Mouse (Mus musculus): ENCODE measurements around the gene Zdhhc22. TPM values are rescaled to one million over a fixed set of nuclear protein-coding genes. Genes with fewer than 3 reads are reported as not detected.
A peak's percentile ranks its signal among the peaks of the same experiment; 100 is the strongest.

Zdhhc22 gene
- total and polyA plus RNA-seq, 3 experiments = not detected

DNA sequence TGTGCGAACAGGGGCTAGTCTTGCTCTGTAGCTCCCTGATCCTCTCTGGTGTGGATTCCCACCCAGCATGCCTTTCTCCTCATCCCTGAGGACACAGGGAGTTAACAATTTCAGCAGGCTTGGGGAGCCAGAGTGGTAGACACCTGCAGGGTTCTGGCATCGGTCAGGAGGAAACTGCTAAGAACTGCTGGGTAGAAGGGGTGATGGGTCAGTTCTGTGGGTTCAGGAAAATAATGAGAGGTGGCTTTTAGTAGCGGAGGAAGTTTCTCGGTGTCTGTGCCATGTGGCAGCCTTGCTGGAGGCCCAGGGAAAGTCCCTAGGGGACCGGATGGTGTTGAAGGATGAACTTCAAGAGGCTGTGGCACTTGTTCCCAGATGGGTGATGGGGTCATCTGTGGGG, 37.2 kb upstream of the Zdhhc22 start:
- intact Hi-C loops (cut with DNase I) = no loop called here
- Histone ChIP-seq H3K4me1 (ENCODE audit: control insufficient read depth, insufficient read depth, low read length) (no peaks in the 10 kb centered on the region; the same call in 1 of the 2 replicates), H3K27me3 (ENCODE audit: control insufficient read depth, insufficient read depth, low read length) (peaks cover 2% of the 10 kb centered on the region; the same call in 1 of the 2 replicates), H3K4me3 (no peak overlapping the region), H3K79me2 (replicated peaks; ENCODE audit: control insufficient read depth, insufficient read depth, low read length) (no peaks in the 10 kb centered on the region), H3K36me3 (ENCODE audit: control insufficient read depth, insufficient read depth, low read length) (no peaks in the 10 kb centered on the region), H3K27ac (no peak overlapping the region), H3K9ac (ENCODE audit: low read depth, low read length) (no peak overlapping the region)
- TF ChIP-seq POLR2A (IDR thresholded peaks at IDR 0.05; ENCODE audit: insufficient read depth, low read depth, low read length) = no peak
- no peak for TF ChIP-seq EP300 (IDR thresholded peaks at IDR 0.05; ENCODE audit: insufficient read depth, low read depth, low read length)
- no peak for TF ChIP-seq CTCF (IDR thresholded peaks at IDR 0.05)
- no peak for DNase-seq
- WGBS = 56% methylated on average over 5 of the region's 5 CpGs

DNA sequence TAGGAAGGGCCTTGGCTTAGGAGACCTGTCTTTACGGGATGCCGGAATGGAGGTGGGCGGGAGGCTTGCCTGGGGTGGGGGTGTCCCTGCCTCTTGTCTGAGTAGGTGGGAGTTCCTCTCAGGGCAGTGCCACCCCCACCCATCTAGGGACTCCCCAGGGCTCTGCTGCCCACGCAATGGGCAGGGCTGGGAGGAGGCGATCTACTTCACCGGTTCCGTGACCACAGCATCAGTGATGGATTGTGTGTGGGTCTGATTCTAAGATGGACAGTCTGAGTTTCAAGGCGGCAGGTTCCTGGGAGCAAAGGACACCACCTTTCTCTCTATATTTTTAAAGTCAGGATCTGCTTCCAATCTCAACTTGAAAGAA, 36.6 kb upstream of the Zdhhc22 start:
- no peak for TF ChIP-seq CTCF (IDR thresholded peaks at IDR 0.05)
- no peak for TF ChIP-seq EP300 (IDR thresholded peaks at IDR 0.05; ENCODE audit: insufficient read depth, low read depth, low read length)
- no peak for TF ChIP-seq POLR2A (IDR thresholded peaks at IDR 0.05; ENCODE audit: insufficient read depth, low read depth, low read length)
- H3K27me3 ChIP-seq (ENCODE audit: control insufficient read depth, insufficient read depth, low read length) = peaks cover 2% of the 10 kb centered on the region; the same call in 1 of the 2 replicates
- intact Hi-C loops (cut with DNase I) = no loop called here

DNA sequence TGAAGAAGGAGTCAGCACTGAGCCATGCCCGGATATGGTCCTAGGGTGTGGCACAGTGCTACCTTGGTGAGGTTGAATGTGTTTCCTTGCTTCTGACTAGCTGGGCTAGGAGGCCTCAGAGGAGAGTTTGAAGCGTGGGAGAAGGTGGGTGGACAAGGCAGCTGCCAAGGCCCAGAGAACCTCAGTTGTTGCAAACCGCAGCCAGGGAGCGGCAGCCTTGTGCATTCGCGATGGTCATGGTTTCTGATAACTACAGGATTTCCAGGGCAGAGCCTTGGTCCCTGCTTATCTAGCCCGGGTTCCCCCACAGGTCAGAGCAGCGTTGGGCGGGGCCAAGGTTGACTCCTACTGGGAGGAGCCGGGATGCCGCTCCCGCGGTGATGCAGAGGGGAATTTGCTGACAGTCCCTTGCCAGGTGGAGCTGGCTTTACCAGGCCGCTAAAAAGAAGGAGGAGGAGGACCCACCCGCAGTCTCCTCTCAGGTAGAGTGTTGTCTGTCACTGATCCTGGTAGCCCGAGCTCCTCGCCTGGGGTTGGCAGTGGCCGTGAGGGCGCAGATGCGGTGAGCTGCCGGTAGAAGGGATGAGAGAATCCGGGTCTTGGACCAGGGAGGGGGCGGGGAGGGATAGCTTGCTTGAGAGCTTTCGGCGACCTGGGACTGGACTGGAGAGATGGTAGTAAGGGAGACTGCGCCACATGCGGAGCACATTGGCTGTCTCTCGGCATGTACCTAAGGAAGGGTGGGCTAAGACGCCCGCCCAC, 36.1 kb upstream of the Zdhhc22 start:
- WGBS = 5% methylated on average over 30 of the region's 30 CpGs
- Histone ChIP-seq H3K79me2 (replicated peaks; ENCODE audit: control insufficient read depth, insufficient read depth, low read length) (no peaks in the 10 kb centered on the region), H3K9ac (ENCODE audit: low read depth, low read length) (no peak overlapping the region), H3K4me3 (no peak overlapping the region), H3K27ac (no peak overlapping the region), H3K27me3 (ENCODE audit: control insufficient read depth, insufficient read depth, low read length) (peaks cover 2% of the 10 kb centered on the region; the same call in 1 of the 2 replicates), H3K4me1 (ENCODE audit: control insufficient read depth, insufficient read depth, low read length) (no peaks in the 10 kb centered on the region; the same call in 1 of the 2 replicates), H3K36me3 (ENCODE audit: control insufficient read depth, insufficient read depth, low read length) (no peaks in the 10 kb centered on the region)
- TF ChIP-seq CTCF (IDR thresholded peaks at IDR 0.05) (no peak), EP300 (IDR thresholded peaks at IDR 0.05; ENCODE audit: insufficient read depth, low read depth, low read length) (no peak), POLR2A (IDR thresholded peaks at IDR 0.05; ENCODE audit: insufficient read depth, low read depth, low read length) (no peak)
- peak in 1 of 2 experiments; percentile 10 for DNase-seq
- intact Hi-C loops (cut with DNase I) = no loop called here

More for the DNA sequence above, 36.6 kb upstream of the Zdhhc22 start:
- no peak for DNase-seq
- Histone ChIP-seq H3K4me3 (no peak overlapping the region), H3K27ac (no peak overlapping the region), H3K79me2 (replicated peaks; ENCODE audit: control insufficient read depth, insufficient read depth, low read length) (no peaks in the 10 kb centered on the region), H3K4me1 (ENCODE audit: control insufficient read depth, insufficient read depth, low read length) (no peaks in the 10 kb centered on the region; the same call in 1 of the 2 replicates), H3K36me3 (ENCODE audit: control insufficient read depth, insufficient read depth, low read length) (no peaks in the 10 kb centered on the region), H3K9ac (ENCODE audit: low read depth, low read length) (no peak overlapping the region)
- WGBS = 18% methylated on average over 8 of the region's 8 CpGs

DNA sequence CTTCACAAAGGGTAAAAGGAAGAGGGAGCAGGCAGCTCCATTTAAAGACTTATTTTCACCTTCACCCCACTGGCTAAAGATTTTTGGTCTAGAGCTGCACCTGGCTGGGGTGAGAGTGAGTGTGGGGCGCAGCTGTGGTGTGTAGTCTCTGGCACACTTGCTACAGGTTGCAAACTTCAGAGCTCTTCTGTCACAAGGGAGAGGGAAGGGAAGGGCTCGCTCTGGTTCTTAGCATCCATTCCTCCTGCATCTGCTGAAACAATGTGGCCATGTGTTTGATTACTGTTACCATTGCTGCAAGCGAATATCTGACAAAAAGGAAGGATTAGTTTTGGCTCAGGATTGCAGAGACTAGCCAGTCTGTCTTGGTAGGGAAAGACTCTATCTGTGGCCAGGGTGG, 33.2 kb upstream of the Zdhhc22 start:
- intact Hi-C loops (cut with DNase I) = no loop called here
- Histone ChIP-seq H3K4me1 (ENCODE audit: control insufficient read depth, insufficient read depth, low read length) (no peaks in the 10 kb centered on the region), H3K4me3 (no peak overlapping the region), H3K36me3 (ENCODE audit: control insufficient read depth, insufficient read depth, low read length) (no peaks in the 10 kb centered on the region), H3K9ac (ENCODE audit: low read depth, low read length) (no peak overlapping the region), H3K79me2 (replicated peaks; ENCODE audit: control insufficient read depth, insufficient read depth, low read length) (no peaks in the 10 kb centered on the region), H3K27ac (no peak overlapping the region), H3K27me3 (ENCODE audit: control insufficient read depth, insufficient read depth, low read length) (peaks cover 2% of the 10 kb centered on the region; the same call in 1 of the 2 replicates)
- WGBS = 72% methylated on average over 3 of the region's 3 CpGs
- DNase-seq = no peak
- TF ChIP-seq CTCF (IDR thresholded peaks at IDR 0.05) = no peak
- no peak for TF ChIP-seq EP300 (IDR thresholded peaks at IDR 0.05; ENCODE audit: insufficient read depth, low read depth, low read length)
- no peak for TF ChIP-seq POLR2A (IDR thresholded peaks at IDR 0.05; ENCODE audit: insufficient read depth, low read depth, low read length)

DNA sequence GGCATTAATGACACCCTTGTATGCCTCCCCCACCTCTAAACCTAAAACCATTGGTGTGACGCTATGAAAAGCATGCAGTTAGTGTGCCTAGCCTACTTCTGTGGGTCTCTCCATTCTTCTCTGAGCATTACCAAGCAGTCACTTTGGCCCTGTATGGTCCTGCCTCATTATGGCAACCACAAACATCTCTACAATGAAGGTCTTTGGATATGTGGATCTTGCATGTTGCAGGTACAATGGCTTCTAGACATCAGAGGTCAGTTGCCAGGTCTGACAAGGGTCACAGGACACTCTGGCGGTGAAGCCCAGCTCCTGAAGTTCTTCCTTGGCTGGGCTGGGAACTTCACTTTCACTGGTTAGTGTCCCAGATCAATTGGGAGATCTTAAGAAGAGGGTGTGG, 31.8 kb upstream of the Zdhhc22 start:
- TF ChIP-seq POLR2A (IDR thresholded peaks at IDR 0.05; ENCODE audit: insufficient read depth, low read depth, low read length) (no peak), CTCF (IDR thresholded peaks at IDR 0.05) (no peak), EP300 (IDR thresholded peaks at IDR 0.05; ENCODE audit: insufficient read depth, low read depth, low read length) (no peak)
- 72% methylated on average over 2 of the region's 2 CpGs for WGBS
- DNase-seq = no peak
- no peaks in the 10 kb centered on the region for H3K79me2 ChIP-seq (replicated peaks; ENCODE audit: control insufficient read depth, insufficient read depth, low read length)
- no peak overlapping the region for H3K27ac ChIP-seq
- peaks cover 2% of the 10 kb centered on the region; the same call in 1 of the 2 replicates for H3K27me3 ChIP-seq (ENCODE audit: control insufficient read depth, insufficient read depth, low read length)
- intact Hi-C loops (cut with DNase I) = no loop called here
- no peaks in the 10 kb centered on the region for H3K4me1 ChIP-seq (ENCODE audit: control insufficient read depth, insufficient read depth, low read length)
- no peak overlapping the region for H3K9ac ChIP-seq (ENCODE audit: low read depth, low read length)
- H3K36me3 ChIP-seq (ENCODE audit: control insufficient read depth, insufficient read depth, low read length) = no peaks in the 10 kb centered on the region
- H3K4me3 ChIP-seq = no peak overlapping the region

DNA sequence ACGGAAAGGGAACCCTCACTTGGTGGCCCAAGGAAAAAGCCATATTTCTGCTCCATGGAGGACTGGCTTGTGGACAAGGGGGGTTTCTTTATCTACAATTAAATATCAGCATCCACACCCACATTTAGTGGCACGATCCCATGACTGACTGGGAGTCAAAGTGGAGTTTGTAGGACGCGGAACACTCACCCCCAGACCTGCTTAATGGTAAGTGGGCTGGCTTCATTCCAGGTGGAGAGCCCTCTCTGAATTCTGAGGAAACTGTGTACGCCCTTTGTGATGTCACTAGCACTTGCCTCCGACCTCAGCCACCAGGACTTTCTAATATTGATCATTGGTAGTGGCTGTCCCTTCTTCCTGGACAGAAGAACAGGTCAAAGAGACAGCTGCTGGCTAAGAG, 30.8 kb upstream of the Zdhhc22 start, which contains the start of gene Tmem63c:
Gene Tmem63c (plus strand): TSS at position 301 of the 400 bp plus-strand sequence.
- no peak within 1 kb of the TSS for H3K9ac ChIP-seq (ENCODE audit: low read depth, low read length)
- no peak within 1 kb of the TSS for H3K27ac ChIP-seq
- no peaks in the 10 kb centered on the region for H3K79me2 ChIP-seq (replicated peaks; ENCODE audit: control insufficient read depth, insufficient read depth, low read length)
- WGBS = 71% methylated on average over 6 of the region's 6 CpGs
- no peaks in the 10 kb centered on the region for H3K27me3 ChIP-seq (ENCODE audit: control insufficient read depth, insufficient read depth, low read length)
- H3K36me3 ChIP-seq (ENCODE audit: control insufficient read depth, insufficient read depth, low read length) = no peaks in the 10 kb centered on the region
- DNase-seq = no peak
- TF ChIP-seq CTCF (IDR thresholded peaks at IDR 0.05) (no peak), POLR2A (IDR thresholded peaks at IDR 0.05; ENCODE audit: insufficient read depth, low read depth, low read length) (no peak), EP300 (IDR thresholded peaks at IDR 0.05; ENCODE audit: insufficient read depth, low read depth, low read length) (no peak)
- H3K4me1 ChIP-seq (ENCODE audit: control insufficient read depth, insufficient read depth, low read length) = no peaks in the 10 kb centered on the region
- H3K4me3 ChIP-seq = no peak within 1 kb of the TSS
- intact Hi-C loops (cut with DNase I) = no loop called here
